Mouse (Mus musculus): ENCODE results near the gene Slc35b1. TPM values are rescaled to one million over a fixed set of nuclear protein-coding genes. Genes with fewer than 3 reads are reported as not detected.

The Slc35b1 gene
- polyA plus RNA-seq, 1 experiment from 2014 or later, result 40.1 TPM

- ATAC-seq, result no peak
- H3K4me1 ChIP-seq (ENCODE audit: insufficient read depth), result peaks cover 22% of the 10 kb centered on the region
These were observed 16.2 kb upstream of the Slc35b1 start for GRCm38 (mm10) chr11:95368231-95368823.

GRCm38 (mm10) chr11:95368871-95369270 lies 15.6 kb upstream of the Slc35b1 start:
- H3K27ac ChIP-seq (ENCODE audit: low read depth), result no peak overlapping the region
- no peak overlapping the region for H3K9ac ChIP-seq (replicated peaks)
- H3K4me1 ChIP-seq (ENCODE audit: insufficient read depth), result peaks cover 22% of the 10 kb centered on the region
- H3K4me2 ChIP-seq (ENCODE audit: low read depth, low read length), result no peak overlapping the region
- H3K9me3 ChIP-seq (ENCODE audit: low read length), result no peaks in the 10 kb centered on the region
- no peak overlapping the region for H3K4me3 ChIP-seq (ENCODE audit: low read depth, low read length)
- no peaks in the 10 kb centered on the region for H3K27me3 ChIP-seq (ENCODE audit: insufficient read depth, low read length)
- peak; percentile 45; the same call in 1 of the 2 replicates for ATAC-seq
- 84% methylated on average over 4 of the region's 4 CpGs for WGBS (ENCODE audit: insufficient replicate concordance)
- TF ChIP-seq EP300 (IDR thresholded peaks at IDR 0.05; ENCODE audit: low read depth) (no peak), CTCF (IDR thresholded peaks at IDR 0.05; ENCODE audit: low read depth) (no peak)
- no peak for DNase-seq
- peaks cover 93% of the 10 kb centered on the region for H3K36me3 ChIP-seq (replicated peaks; ENCODE audit: insufficient read depth, low read length)

More at GRCm38 (mm10) chr11:95368231-95368823, 16.2 kb upstream of the Slc35b1 start:
- H3K9ac ChIP-seq (replicated peaks), result no peak overlapping the region
- TF ChIP-seq CTCF (IDR thresholded peaks at IDR 0.05; ENCODE audit: low read depth), result no peak
- TF ChIP-seq EP300 (IDR thresholded peaks at IDR 0.05; ENCODE audit: low read depth), result no peak
- no peak for DNase-seq
- H3K27ac ChIP-seq (ENCODE audit: low read depth), result no peak overlapping the region
- WGBS (ENCODE audit: insufficient replicate concordance), result 81% methylated on average over 8 of the region's 8 CpGs
- no peaks in the 10 kb centered on the region for H3K9me3 ChIP-seq (ENCODE audit: low read length)
- no peak overlapping the region for H3K4me2 ChIP-seq (ENCODE audit: low read depth, low read length)
- H3K4me3 ChIP-seq (ENCODE audit: low read depth, low read length), result no peak overlapping the region
- no peaks in the 10 kb centered on the region for H3K27me3 ChIP-seq (ENCODE audit: insufficient read depth, low read length)
- peaks cover 93% of the 10 kb centered on the region for H3K36me3 ChIP-seq (replicated peaks; ENCODE audit: insufficient read depth, low read length)

- peaks cover 92% of the 10 kb centered on the region for H3K36me3 ChIP-seq (replicated peaks; ENCODE audit: insufficient read depth, low read length)
- DNase-seq, result no peak
- no peak overlapping the region for H3K4me2 ChIP-seq (ENCODE audit: low read depth, low read length)
- H3K9me3 ChIP-seq (ENCODE audit: low read length), result no peaks in the 10 kb centered on the region
- H3K9ac ChIP-seq (replicated peaks), result no peak overlapping the region
- TF ChIP-seq EP300 (IDR thresholded peaks at IDR 0.05; ENCODE audit: low read depth) (no peak), CTCF (IDR thresholded peaks at IDR 0.05; ENCODE audit: low read depth) (no peak)
- ATAC-seq, result no peak
- WGBS (ENCODE audit: insufficient replicate concordance), result 70% methylated on average over 15 of the region's 15 CpGs
- H3K27me3 ChIP-seq (ENCODE audit: insufficient read depth, low read length), result no peaks in the 10 kb centered on the region
- H3K4me3 ChIP-seq (ENCODE audit: low read depth, low read length), result no peak overlapping the region
- peak overlapping the region; percentile 34; the same call in 1 of the 2 replicates for H3K27ac ChIP-seq (ENCODE audit: low read depth)
- H3K4me1 ChIP-seq (ENCODE audit: insufficient read depth), result peaks cover 22% of the 10 kb centered on the region
These were observed 14.3 kb upstream of the Slc35b1 start for GRCm38 (mm10) chr11:95369964-95370890.

GRCm38 (mm10) chr11:95371182-95371581 lies 13.3 kb upstream of the Slc35b1 start:
- Histone ChIP-seq H3K27me3 (ENCODE audit: insufficient read depth, low read length) (no peaks in the 10 kb centered on the region), H3K4me2 (ENCODE audit: low read depth, low read length) (no peak overlapping the region), H3K36me3 (replicated peaks; ENCODE audit: insufficient read depth, low read length) (peaks cover 93% of the 10 kb centered on the region), H3K27ac (ENCODE audit: low read depth) (no peak overlapping the region), H3K4me1 (ENCODE audit: insufficient read depth) (peaks cover 22% of the 10 kb centered on the region), H3K9ac (replicated peaks) (no peak overlapping the region), H3K4me3 (ENCODE audit: low read depth, low read length) (no peak overlapping the region), H3K9me3 (ENCODE audit: low read length) (no peaks in the 10 kb centered on the region)
- DNase-seq, result no peak
- no peak for ATAC-seq
- no peak for TF ChIP-seq EP300 (IDR thresholded peaks at IDR 0.05; ENCODE audit: low read depth)
- TF ChIP-seq CTCF (IDR thresholded peaks at IDR 0.05; ENCODE audit: low read depth), result no peak
- 92% methylated on average over 7 of the region's 7 CpGs for WGBS (ENCODE audit: insufficient replicate concordance)

GRCm38 (mm10) chr11:95378926-95379325 lies 5.6 kb upstream of the Slc35b1 start:
- H3K27me3 ChIP-seq (ENCODE audit: insufficient read depth, low read length), result no peaks in the 10 kb centered on the region
- H3K9ac ChIP-seq (replicated peaks), result no peak overlapping the region
- ATAC-seq (no peak), DNase-seq (no peak)
- peaks cover 3% of the 10 kb centered on the region; the same call in 1 of the 2 replicates for H3K4me1 ChIP-seq (ENCODE audit: insufficient read depth)
- 70% methylated on average over 9 of the region's 9 CpGs for WGBS (ENCODE audit: insufficient replicate concordance)
- TF ChIP-seq EP300 (IDR thresholded peaks at IDR 0.05; ENCODE audit: low read depth) (no peak), CTCF (IDR thresholded peaks at IDR 0.05; ENCODE audit: low read depth) (no peak)
- no peaks in the 10 kb centered on the region for H3K9me3 ChIP-seq (ENCODE audit: low read length)
- H3K27ac ChIP-seq (ENCODE audit: low read depth), result no peak overlapping the region
- H3K4me2 ChIP-seq (ENCODE audit: low read depth, low read length), result no peak overlapping the region
- peaks cover 81% of the 10 kb centered on the region for H3K36me3 ChIP-seq (replicated peaks; ENCODE audit: insufficient read depth, low read length)
- no peak overlapping the region for H3K4me3 ChIP-seq (ENCODE audit: low read depth, low read length)

- Histone ChIP-seq H3K27me3 (ENCODE audit: insufficient read depth, low read length) (no peaks in the 10 kb centered on the region), H3K9me3 (ENCODE audit: low read length) (no peaks in the 10 kb centered on the region), H3K27ac (ENCODE audit: low read depth) (no peak overlapping the region; the same call in 1 of the 2 replicates), H3K4me2 (ENCODE audit: low read depth, low read length) (no peak overlapping the region), H3K9ac (replicated peaks) (no peak overlapping the region), H3K4me3 (ENCODE audit: low read depth, low read length) (no peak overlapping the region), H3K4me1 (ENCODE audit: insufficient read depth) (peaks cover 3% of the 10 kb centered on the region; the same call in 1 of the 2 replicates), H3K36me3 (replicated peaks; ENCODE audit: insufficient read depth, low read length) (peaks cover 76% of the 10 kb centered on the region)
- no peak for ATAC-seq
- 63% methylated on average over 5 of the region's 5 CpGs for WGBS (ENCODE audit: insufficient replicate concordance)
- TF ChIP-seq EP300 (IDR thresholded peaks at IDR 0.05; ENCODE audit: low read depth) (no peak), CTCF (IDR thresholded peaks at IDR 0.05; ENCODE audit: low read depth) (no peak)
- DNase-seq, result no peak
These were observed 4.9 kb upstream of the Slc35b1 start for GRCm38 (mm10) chr11:95379552-95379951.

All from liver, postnatal 0 days (tissue).